Mouse (Mus musculus): Measurements from ENCODE around the gene Olfr1495.
"Not testable (repeated sequence)": the region's sequence is repeated elsewhere in the genome, so short reads cannot be mapped to it uniquely, and the experiment has no call there.

Olfr1495 gene

DNA sequence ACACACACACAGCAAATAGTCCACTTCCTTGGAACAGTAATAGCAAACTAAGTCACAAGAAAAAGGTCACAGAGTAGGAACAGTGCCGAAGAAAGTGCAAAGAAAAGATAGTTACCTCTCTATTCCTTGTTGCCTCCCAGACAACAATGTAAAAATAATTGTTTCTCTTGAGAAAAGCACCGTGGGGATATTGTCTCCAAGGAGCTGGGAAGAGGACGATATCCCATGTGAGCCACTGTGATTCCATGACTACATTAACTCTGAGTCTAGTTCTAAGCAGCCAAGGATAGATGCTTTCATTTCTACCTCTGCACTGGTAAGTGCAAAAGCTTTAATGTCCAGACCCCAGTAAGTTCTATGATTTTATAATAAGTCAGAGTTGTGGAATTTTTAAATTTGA is at the start of gene Olfr1495:
TSS of gene Olfr1495 (plus strand) at position 301 of the 400 bp plus-strand sequence.
- no peak for DNase-seq

DNA sequence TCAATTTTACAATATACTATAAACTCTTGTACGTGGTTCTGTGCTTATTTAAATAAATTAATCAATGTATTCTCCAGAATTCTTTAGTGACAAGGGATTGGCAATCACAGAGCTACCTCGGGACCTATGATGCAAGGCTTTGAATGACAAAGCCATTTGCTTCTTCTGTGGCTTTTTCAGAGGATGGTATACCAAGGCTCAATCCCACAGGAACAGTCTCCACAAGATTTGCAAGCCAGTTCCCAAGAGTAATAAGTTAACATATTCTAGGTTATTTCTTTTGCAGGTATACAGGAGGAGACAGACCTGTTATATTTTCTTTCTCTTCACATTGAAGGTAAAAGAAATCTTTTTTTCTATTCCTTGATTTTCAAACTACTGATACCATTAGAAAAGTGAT is 41.4 kb upstream of the Olfr1495 start, which contains the start of gene Olfr1493-ps1:
TSS of gene Olfr1493-ps1 (plus strand) at position 301 of the 400 bp plus-strand sequence.
- DNase-seq, result no peak

DNA sequence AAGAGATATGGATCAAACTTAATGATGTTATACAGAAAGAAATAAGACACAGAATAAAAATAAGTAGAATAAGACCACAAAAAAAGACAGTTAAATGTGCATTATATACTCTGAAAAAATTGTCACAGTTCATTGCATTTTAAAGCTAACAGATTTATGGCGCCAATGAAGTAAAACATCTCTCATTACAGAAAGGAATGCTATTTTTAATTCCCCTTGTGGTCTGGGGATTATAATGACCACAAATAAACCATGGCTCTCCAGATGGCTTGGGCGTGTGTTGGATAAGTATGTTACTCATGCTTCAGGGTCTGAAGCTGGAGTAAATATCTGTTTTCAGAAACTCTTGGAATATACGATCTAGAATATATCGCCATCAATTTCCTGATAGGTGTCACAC is 25.0 kb upstream of the Olfr1495 start, which contains the start of gene Olfr1494:
TSS of gene Olfr1494 (plus strand) at position 301 of the 400 bp plus-strand sequence.
- no peak for DNase-seq

DNA sequence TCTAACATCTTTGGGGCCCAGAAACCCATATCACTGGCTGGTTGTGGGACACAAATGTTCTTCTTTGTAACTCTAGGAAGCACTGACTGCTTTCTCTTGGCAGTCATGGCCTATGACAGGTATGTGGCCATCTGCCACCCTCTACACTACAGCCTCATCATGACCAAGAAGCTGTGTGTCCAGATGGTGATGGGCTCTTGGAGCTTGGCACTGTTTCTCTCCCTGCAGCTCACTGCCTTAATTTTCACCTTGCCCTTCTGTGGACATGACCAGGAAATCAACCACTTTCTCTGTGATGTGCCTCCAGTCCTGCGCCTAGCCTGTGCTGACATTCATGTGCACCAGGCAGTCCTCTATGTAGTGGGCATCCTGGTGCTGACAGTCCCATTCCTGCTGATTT is 15.0 kb upstream of the Olfr1495 start:
- no peak for DNase-seq

GRCm38 (mm10) chr19:13768565-13769276 is 4.3 kb downstream of the Olfr1495 start:
- DNase-seq, result no peak

DNA sequence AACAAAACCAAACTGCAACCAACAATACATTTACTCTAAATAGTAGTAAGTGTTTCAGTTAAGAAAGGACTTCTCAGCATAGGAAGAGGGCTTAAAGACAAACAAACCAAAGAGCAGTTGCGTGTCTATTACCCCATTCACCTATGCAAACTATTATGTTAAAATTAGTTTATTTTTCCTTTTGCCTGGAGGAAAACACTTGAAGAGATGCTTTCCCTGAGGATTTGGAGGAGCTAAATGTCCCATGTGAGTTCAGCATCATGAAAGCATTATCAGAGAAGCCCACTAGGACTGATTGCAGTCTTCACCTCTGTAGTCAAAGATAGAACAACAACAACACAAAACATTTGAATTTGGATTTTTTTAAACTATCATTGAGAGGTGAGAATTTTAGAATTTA is 13.2 kb downstream of the Olfr1495 start, which contains the start of gene Olfr1496:
TSS of gene Olfr1496 (plus strand) at position 301 of the 400 bp plus-strand sequence.
- no peak for DNase-seq

DNA sequence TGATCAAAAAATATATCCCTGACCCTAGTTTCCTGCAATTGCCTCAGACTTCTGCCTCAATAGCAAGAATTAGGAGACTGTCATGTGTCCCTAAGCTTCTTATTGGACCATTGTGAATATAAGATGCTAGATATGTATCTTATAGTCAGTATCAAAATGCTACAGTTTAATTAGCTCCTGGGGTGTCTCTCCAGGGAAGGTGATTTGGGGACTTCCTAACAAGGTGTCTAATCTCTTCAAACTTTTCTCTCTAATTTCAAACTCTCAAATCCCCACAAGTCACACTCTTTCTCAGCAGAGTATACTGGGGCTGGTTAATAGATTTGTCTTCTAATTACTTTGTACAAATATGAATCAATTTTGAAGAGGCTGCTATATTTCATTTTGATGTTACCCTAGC is 33.7 kb downstream of the Olfr1495 start, which contains the start of gene Olfr1497:
TSS of gene Olfr1497 (minus strand) at position 101 of the 400 bp plus-strand sequence.
- no peak for DNase-seq

DNA sequence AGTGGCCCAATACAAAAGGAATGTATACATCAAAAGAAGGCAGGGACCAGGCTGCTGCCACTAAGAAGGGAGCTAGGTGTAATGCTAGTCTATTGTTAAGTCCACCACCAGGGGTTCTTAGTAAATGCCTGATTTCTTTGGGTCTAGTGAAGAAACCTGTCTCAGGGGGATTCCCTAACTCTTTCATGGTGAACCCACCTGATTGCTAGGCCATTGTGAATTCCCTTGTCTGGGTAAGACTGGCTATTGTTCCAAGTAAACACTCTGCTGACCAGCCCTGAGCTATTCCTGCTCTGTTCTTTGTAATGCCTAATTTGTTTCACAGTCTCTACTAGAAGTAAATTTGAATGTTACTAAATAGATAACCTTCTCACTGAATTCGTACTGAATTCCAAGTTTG is 41.1 kb downstream of the Olfr1495 start:
- not testable (repeated sequence) for DNase-seq

- DNase-seq, result no peak
Measured at GRCm38 (mm10) chr19:13812823-13813222, 48.4 kb downstream of the Olfr1495 start.

- DNase-seq, result no peak
Measured at GRCm38 (mm10) chr19:13818827-13819226, 54.4 kb downstream of the Olfr1495 start.

- no peak for DNase-seq
Measured at GRCm38 (mm10) chr19:13819347-13819746, 54.9 kb downstream of the Olfr1495 start, which contains the start of gene Olfr1499. Gene Olfr1499, minus strand, starts transcription at chr19:13819447.

All from kidney, postnatal 14 days (tissue).